Mouse (Mus musculus) cortical plate, adult 2 months (tissue): ENCODE results near the gene Ptprk. TPM values are rescaled to one million over a fixed set of nuclear protein-coding genes. Genes with fewer than 3 reads are reported as not detected.

Source experiments
- H3K27ac ChIP-seq: fragments of 200-500 bp; 2 replicates; pipeline ENCODE4 v1.5.1; 2012; ENCODE audit warnings: low read length, control low read depth, inconsistent platforms; ENCODE audit not compliant: insufficient read depth
- H3K4me1 ChIP-seq: fragments of 200-500 bp; 2 replicates; pipeline ENCODE4 v1.6.1; 2011; ENCODE audit warnings: low read length; ENCODE audit not compliant: control insufficient read depth, insufficient read depth
- H3K4me3 ChIP-seq: fragments of 200-500 bp; 2 replicates; pipeline ENCODE4 v1.5.1; 2011; ENCODE audit warnings: mild to moderate bottlenecking, low read length, control low read depth; ENCODE audit not compliant: insufficient read depth
- CTCF ChIP-seq: fragments of 200-500 bp; IDR thresholded peaks from 2 replicates; pipeline ENCODE4 v1.5.1; 2011; ENCODE audit warnings: mild to moderate bottlenecking, control low read depth, low read length; ENCODE audit not compliant: insufficient read depth; ENCODE audit errors: extremely low read depth
- POLR2A ChIP-seq: fragments of 200-500 bp; IDR thresholded peaks from 2 replicates; pipeline ENCODE4 v1.6.1; 2011; ENCODE audit warnings: mild to moderate bottlenecking, low read length, control low read depth; ENCODE audit not compliant: insufficient read depth; ENCODE audit errors: extremely low read depth
- polyA plus RNA-seq: library from polyadenylated mRNA; depleted of rRNA; stranded (reverse); fragments of >200 nt; gene quantifications from 2 replicates; pipeline ENCODE4 v1.2.3, GENCODE M21; 2012

Ptprk gene
- polyA plus RNA-seq, 1 experiment: 45.0 TPM

DNA sequence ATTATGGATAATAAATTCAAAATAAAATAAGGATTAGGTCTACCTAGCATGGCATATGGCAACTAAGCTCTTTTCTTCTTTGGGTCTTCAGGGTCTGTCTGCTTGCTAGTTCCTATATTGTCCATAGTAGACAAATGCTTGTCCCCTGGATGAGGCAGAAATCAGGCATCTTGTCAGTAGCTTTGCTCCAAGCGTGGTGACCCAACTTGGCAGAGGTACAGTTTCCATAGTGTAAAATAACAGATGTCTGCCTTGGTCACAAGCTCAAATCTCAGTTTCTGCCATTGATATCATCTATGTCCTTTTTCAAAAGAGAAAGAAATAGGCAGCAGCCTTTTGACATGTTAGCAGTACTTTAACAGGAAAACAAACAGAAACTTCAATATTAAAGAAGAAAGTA lies 416.4 kb downstream of the Ptprk start:
- H3K27ac ChIP-seq: no peak overlapping the region
- H3K4me1 ChIP-seq: no peaks in the 10 kb centered on the region
- no peak for TF ChIP-seq CTCF
- no peak for TF ChIP-seq POLR2A
- no peak overlapping the region for H3K4me3 ChIP-seq

DNA sequence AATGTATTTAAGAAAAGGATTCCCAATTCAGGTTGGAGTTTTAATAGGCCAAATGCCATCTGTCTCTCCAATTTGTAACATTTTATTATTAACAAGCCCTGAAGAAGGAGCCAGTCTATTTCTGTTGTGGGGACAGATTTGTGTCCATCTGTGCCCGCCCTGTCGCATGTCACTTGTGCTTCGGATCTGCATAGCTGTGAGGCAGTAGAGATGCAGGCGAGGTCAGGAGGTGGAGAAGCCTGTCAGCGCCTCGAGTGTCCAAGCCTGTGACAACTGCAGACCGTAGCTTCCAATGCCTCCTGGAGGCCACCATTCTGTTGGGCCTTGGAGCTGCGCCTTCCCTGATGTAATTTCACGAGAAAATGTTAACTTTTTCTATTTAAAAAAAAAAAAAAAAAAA lies 417.6 kb downstream of the Ptprk start:
- no peak for TF ChIP-seq POLR2A
- no peak for TF ChIP-seq CTCF
- Histone ChIP-seq H3K27ac (no peak overlapping the region), H3K4me1 (no peaks in the 10 kb centered on the region), H3K4me3 (no peak overlapping the region)

DNA sequence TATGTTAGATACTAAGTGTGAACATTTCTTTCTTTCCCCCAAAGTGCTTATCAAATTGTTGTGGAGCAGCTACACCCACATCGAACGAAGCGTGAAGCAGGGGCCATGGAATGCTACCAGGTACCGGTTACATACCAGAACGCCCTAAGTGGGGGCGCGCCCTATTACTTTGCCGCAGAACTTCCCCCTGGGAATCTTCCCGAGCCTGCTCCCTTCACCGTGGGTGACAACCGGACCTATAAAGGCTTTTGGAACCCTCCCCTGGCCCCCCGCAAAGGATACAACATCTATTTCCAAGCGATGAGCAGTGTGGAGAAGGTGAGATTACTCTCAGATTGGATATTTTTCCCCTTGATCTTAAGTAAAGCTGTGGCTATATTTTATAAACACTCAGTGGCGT lies 418.2 kb downstream of the Ptprk start:
- Histone ChIP-seq H3K4me1 (no peaks in the 10 kb centered on the region), H3K27ac (0 out of 2 replicates have a peak overlapping the region, but pooled peaks have one; percentile 19), H3K4me3 (no peak overlapping the region)
- TF ChIP-seq CTCF: no peak
- TF ChIP-seq POLR2A: no peak

GRCm38 (mm10) chr10:28493271-28493861 lies 418.7 kb downstream of the Ptprk start:
- Histone ChIP-seq H3K4me3 (no peak overlapping the region), H3K27ac (no peak overlapping the region), H3K4me1 (no peaks in the 10 kb centered on the region)
- TF ChIP-seq CTCF (no peak), POLR2A (0 out of 2 replicates have a peak, but pooled peaks have one; percentile 33)

DNA sequence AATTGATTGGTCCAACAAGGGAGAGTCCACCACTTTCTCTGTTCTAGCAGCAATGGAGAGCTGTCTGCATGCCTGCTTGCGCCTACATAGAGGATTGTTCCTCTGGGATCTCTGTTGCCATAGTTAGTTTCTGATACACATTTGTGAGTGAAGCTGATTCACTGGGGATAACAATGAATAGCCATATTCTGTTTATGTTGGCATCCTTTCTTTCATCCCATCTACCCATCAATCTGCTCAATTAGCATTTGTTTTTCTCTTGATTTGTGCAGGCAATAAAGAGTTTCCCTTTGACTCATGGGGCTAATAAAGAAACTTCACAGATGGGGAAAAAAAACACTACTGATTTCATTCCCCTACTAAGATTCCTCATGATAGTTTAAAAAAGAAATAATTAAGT lies 423.2 kb downstream of the Ptprk start:
- Histone ChIP-seq H3K4me3 (no peak overlapping the region), H3K4me1 (no peaks in the 10 kb centered on the region), H3K27ac (no peak overlapping the region)
- TF ChIP-seq POLR2A (no peak), CTCF (no peak)

DNA sequence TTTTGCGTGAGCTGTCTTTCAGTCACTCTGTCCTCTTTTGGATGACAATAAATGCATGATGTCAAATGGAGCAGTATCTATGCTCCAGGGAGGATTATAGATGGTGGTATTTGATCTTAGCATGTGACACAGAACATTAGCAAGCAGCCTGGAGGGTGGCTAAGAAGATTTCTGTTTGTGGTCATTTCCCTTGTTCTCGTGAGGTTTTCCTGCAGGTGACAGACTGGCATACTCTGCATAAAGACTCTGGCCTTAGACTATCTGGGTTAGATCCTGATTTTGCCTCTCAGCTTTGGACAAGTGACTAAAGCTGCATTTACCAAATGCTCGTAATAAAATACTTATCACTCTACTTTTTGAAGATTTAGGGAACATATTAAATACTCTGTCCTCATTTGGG lies 423.9 kb downstream of the Ptprk start:
- Histone ChIP-seq H3K4me1 (no peaks in the 10 kb centered on the region), H3K4me3 (no peak overlapping the region), H3K27ac (no peak overlapping the region)
- no peak for TF ChIP-seq CTCF

DNA sequence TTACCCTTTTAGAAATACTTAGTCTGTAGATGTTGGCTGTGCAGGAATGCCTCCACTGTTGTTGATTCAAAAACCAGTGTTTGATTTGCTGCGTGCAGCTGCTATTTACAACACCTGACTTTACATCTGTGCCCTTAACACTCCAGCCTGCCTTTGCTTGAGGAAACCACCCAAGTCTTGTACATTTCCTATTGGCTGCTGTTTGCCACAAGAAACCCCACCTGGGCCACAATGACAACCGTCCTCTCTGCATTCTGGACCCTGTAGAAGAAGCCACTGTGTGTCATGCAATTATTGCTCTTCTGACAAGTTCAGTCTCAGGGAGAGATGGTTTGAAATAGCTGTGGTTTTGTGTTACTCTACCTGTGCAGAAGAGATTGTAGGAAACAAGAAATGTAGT lies 439.0 kb downstream of the Ptprk start:
- TF ChIP-seq POLR2A: no peak
- no peak for TF ChIP-seq CTCF
- no peak overlapping the region for H3K4me3 ChIP-seq
- no peaks in the 10 kb centered on the region for H3K4me1 ChIP-seq
- H3K27ac ChIP-seq: no peak overlapping the region

DNA sequence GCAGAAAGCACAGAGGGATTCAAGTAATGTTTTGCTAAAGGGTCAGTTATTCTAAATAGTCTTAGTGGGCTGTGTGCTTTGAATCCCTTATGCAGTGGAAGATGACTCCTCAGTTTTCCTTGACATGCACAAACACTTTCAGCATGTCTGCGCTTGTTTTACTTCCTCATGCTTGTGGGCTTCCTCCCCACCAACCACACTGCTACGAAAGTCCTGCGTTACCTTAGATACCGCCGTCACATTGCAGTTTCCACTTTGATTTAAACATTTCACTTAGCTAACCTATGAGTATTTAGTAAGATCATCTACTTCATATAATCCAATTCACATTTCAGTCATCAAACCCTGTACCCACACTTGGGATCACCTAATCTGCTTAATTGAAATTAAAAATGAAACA lies 441.5 kb downstream of the Ptprk start:
- TF ChIP-seq POLR2A (no peak), CTCF (no peak)
- H3K27ac ChIP-seq: no peak overlapping the region
- no peak overlapping the region for H3K4me3 ChIP-seq
- no peaks in the 10 kb centered on the region for H3K4me1 ChIP-seq

DNA sequence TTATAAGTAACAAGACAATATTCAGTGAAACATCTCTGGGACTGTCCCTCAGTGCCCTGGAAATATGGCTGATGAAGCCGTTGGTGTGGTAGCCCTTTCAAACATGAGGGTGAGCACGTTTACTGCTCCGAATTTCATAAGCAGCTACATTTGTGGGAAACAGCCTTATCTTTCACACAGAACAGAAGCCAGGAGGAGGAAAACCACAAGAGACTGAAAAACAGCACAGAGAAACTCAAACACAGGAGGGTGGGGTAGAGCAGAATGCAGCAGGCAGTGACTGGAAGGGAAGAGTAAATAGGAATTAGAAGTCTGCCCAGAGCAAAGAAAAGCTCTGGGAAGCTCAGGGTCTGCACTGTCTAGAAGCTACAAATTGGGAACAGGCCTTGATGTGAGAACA lies 443.7 kb downstream of the Ptprk start:
- TF ChIP-seq POLR2A (no peak), CTCF (no peak)
- no peaks in the 10 kb centered on the region for H3K4me1 ChIP-seq
- no peak overlapping the region for H3K4me3 ChIP-seq
- H3K27ac ChIP-seq: no peak overlapping the region

DNA sequence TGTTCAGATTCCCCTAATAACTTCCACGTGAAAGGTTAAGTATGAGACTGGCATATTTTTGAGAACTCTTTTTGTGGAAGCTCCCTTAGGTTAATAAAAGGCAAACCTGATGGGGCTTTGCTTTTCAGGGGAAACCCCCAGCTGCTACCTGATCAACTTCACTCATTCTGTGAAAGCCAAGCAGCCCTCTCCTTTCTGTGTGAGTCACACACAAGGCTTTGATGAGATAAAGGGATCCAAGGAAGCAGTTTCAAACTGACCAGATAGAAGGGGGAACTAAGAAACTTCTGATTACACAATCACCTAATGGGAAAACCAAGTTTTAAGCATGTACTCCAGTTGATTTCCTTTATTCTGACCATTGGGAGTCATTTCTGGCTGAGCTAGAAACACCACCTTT lies 445.2 kb downstream of the Ptprk start:
- Histone ChIP-seq H3K4me1 (peaks cover 2% of the 10 kb centered on the region; the same call in 1 of the 2 replicates), H3K27ac (no peak overlapping the region), H3K4me3 (no peak overlapping the region)
- TF ChIP-seq CTCF (no peak), POLR2A (no peak)

GRCm38 (mm10) chr10:28523992-28524735 lies 449.5 kb downstream of the Ptprk start:
- TF ChIP-seq POLR2A (no peak), CTCF (no peak)
- Histone ChIP-seq H3K4me3 (peak overlapping the region; percentile 22; the same call in 1 of the 2 replicates), H3K27ac (no peak overlapping the region), H3K4me1 (peaks cover 2% of the 10 kb centered on the region; the same call in 1 of the 2 replicates)
